Mouse (Mus musculus) stomach, embryonic 14.5 days (tissue): ENCODE data around the gene 1700018F24Rik. TPM values are rescaled to one million over a fixed set of nuclear protein-coding genes. Genes with fewer than 3 reads are reported as not detected.
"Not testable (repeated sequence)": the region's sequence is repeated elsewhere in the genome, so short reads cannot be mapped to it uniquely, and the experiment has no call there.

Experiments used
- ATAC-seq: fragments of 200-750 bp; cut with Nextera tagmentation; 2 replicates; pipeline ENCODE4 v1.8.0; 2017; ENCODE audit warnings: low read depth, moderate TSS enrichment; ENCODE audit not compliant: insufficient number of reproducible peaks, insufficient read depth, low FRiP score
- H3K27ac ChIP-seq: fragments of 300-500 bp; sonication (generic); 2 replicates; pipeline ENCODE4 v1.5.1; 2014; ENCODE audit warnings: mild to moderate bottlenecking, low read length, moderate library complexity, mixed read lengths
- H3K27me3 ChIP-seq: fragments of 300-500 bp; sonication (generic); 2 replicates; pipeline ENCODE4 v1.6.1; 2014; ENCODE audit warnings: low read length, control low read depth, mixed read lengths; ENCODE audit not compliant: control insufficient read depth, insufficient read depth
- H3K36me3 ChIP-seq: fragments of 300-500 bp; sonication (generic); 2 replicates; pipeline ENCODE4 v1.6.1; 2014; ENCODE audit warnings: mild to moderate bottlenecking, control low read depth, low read length, moderate library complexity, mixed read lengths; ENCODE audit not compliant: control insufficient read depth, insufficient read depth
- H3K4me1 ChIP-seq: fragments of 300-500 bp; sonication (generic); 2 replicates; pipeline ENCODE4 v1.6.1; 2014; ENCODE audit warnings: low read length, control low read depth, mixed read lengths; ENCODE audit not compliant: control insufficient read depth, insufficient read depth
- H3K4me2 ChIP-seq: fragments of 300-500 bp; sonication (generic); replicated peaks from 2 replicates; pipeline ENCODE4 v1.6.1; 2014; ENCODE audit warnings: low read depth, low read length, control low read depth
- H3K4me3 ChIP-seq: fragments of 300-500 bp; sonication (generic); 2 replicates; pipeline ENCODE4 v1.5.1; 2014; ENCODE audit warnings: low read depth, low read length, control low read depth
- H3K9ac ChIP-seq: fragments of 300-500 bp; sonication (generic); replicated peaks from 2 replicates; pipeline ENCODE4 v1.6.1; 2014; ENCODE audit warnings: low read depth, mild to moderate bottlenecking, control low read depth, low read length, moderate library complexity, mixed read lengths
- H3K9me3 ChIP-seq: fragments of 300-500 bp; sonication (generic); 2 replicates; pipeline ENCODE4 v1.6.1; 2016; ENCODE audit warnings: low read depth, low read length, control low read depth; ENCODE audit not compliant: control insufficient read depth
- WGBS: fragments of 180-500 bp; shearing (Covaris S2); extraction: QIAGEN DNeasy Blood & Tissue Kit; methylation state at CpG from one replicate; pipeline ENCODE4 v1.1.7; 2014; 5-methylcytosine and 5-hydroxymethylcytosine counted together
- polyA plus RNA-seq: library from polyadenylated mRNA; unstranded; fragments of >200 nt; fragmentation: Nextera tagmentation; extraction: Ambion mirVana; gene quantifications from 2 replicates; pipeline ENCODE4 v1.2.1, GENCODE M21; 2014

Gene 1700018F24Rik
- polyA plus RNA-seq, 1 experiment from 2014 or later, result not detected

DNA sequence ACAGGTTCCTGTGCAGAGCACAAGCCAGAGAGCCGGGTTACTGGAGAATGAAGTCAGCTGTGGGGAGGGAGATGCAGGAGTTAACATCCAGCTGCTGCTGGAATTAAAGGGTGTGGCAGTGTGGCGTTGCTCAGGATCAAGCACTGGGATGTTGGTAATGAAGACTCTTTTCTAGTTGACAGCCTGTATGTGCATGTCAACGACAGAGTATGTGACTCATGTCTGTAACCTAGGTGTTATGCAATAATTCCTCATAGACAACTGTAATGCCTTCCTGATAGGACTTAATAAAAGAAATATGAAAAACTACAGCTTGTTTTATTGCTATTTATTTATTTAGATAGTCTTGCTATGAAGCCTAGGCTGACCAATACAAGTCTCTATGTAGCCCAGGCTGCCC is 26.1 kb downstream of the 1700018F24Rik start:
- no peak overlapping the region for H3K4me3 ChIP-seq

DNA sequence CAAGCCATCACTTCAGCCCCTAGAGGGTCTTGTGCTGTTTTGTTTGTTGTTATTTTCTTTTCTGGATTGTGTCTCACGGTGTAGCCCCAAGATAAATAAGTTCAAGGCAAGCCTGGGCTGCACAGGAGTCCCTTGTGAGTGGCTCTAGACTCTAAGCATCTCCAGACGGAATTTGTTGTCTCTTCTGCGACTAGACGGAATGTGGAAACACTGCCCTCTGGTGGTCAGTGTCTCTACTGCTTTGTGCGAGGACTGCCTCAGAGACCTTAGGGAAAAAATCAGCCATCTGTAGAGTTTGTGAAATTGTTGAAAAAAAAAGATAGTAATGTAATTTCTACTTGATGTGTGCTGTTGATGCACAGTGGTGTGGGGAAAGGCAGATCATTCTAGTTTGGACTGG is 26.9 kb downstream of the 1700018F24Rik start:
- Histone ChIP-seq H3K4me2 (no peak overlapping the region), H3K4me3 (no peak overlapping the region), H3K36me3 (no peaks in the 10 kb centered on the region), H3K9ac (no peak overlapping the region), H3K9me3 (no peaks in the 10 kb centered on the region), H3K4me1 (no peaks in the 10 kb centered on the region), H3K27me3 (no peaks in the 10 kb centered on the region), H3K27ac (no peak overlapping the region)
- ATAC-seq, result peak; percentile 28; the same call in 1 of the 2 replicates
- WGBS, result 2% methylated on average over 5 of the region's 5 CpGs

More for the DNA sequence above, 26.1 kb downstream of the 1700018F24Rik start:
- Histone ChIP-seq H3K9ac (no peak overlapping the region), H3K4me2 (no peak overlapping the region), H3K36me3 (no peaks in the 10 kb centered on the region), H3K9me3 (no peaks in the 10 kb centered on the region), H3K27ac (no peak overlapping the region), H3K27me3 (no peaks in the 10 kb centered on the region), H3K4me1 (no peaks in the 10 kb centered on the region)
- ATAC-seq, result no peak
- 39% methylated on average over 3 of the region's 3 CpGs for WGBS

DNA sequence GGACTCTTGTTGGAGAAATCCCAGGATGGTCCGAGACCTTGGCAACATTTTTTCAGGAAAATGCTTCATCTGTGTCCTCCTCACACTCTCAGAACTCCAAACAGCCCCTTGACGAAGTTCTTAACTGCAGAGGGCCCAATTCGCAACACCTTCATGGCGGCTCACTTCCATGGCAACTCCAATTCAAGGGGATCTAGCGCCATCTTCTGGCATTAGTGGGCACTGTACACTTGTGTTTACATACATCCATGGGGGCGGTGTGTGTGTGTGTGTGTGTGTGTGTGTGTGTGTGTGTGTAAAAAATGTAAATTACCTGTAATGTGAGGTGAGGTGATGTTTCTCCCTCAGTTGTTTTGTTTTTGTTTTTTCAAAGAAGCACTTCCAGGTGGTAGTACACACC is 28.6 kb downstream of the 1700018F24Rik start:
- Histone ChIP-seq H3K36me3 (no peaks in the 10 kb centered on the region), H3K4me3 (no peak overlapping the region), H3K27ac (no peak overlapping the region), H3K9ac (no peak overlapping the region), H3K27me3 (no peaks in the 10 kb centered on the region), H3K4me2 (no peak overlapping the region), H3K4me1 (no peaks in the 10 kb centered on the region), H3K9me3 (no peaks in the 10 kb centered on the region)
- no peak for ATAC-seq
- 56% methylated on average over 6 of the region's 6 CpGs for WGBS

DNA sequence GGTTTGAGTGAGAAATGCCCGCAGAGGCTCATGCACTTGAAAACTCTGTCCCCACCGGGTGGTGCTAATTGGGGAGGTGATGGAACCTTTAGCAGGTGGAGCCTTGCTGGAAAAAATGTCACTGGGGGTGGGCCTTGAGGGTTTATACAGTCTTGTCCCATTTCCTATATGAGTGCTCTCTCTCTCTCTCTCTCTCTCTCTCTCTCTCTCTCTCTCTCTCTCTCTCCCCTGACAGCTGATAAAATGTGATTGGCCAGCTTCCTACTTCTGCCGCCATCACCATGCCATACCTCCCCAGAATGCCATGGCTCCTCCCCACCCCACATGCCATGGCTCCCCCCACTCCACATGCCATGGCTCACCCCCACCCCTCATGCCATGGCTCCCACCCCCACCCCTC is 32.3 kb downstream of the 1700018F24Rik start:
- WGBS, result 56% methylated on average over 3 of the region's 3 CpGs

DNA sequence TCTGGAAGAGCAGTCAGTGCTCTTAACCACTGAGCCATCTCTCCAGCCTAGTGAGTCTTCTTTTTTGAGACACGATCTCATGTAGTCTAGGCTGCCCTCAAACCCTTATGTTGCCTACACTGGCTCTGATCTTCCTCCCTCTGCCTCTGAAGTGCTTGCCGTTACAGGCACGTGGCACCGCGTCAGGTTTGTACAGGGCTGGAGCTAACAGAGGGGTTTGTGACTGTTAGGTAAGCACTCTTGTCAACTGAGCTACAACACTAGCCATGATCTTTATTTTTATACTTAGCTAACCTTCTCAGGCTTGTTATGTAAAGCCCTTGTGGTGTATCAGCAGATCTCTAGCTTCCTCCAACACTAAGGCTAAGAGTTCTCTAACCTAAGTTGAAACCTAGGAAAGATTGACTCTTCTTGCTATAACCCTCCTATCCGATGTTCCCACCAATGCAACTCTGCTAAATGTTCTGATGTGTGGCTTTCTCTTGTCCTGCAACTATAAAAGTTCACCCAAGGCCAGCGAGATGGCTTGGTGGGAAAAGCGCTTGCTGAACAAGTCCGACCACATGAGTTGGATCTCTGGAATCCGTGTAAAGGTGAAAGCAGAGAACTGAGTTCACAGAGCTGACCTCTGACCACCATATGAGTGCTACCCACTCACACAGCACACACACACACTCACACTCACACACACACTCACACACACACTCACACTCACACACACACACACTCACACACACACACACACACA is 39.2 kb downstream of the 1700018F24Rik start:
- H3K36me3 ChIP-seq, result no peaks in the 10 kb centered on the region
- no peak for ATAC-seq

More for the DNA sequence above, 32.3 kb downstream of the 1700018F24Rik start:
- H3K9ac ChIP-seq, result no peak overlapping the region
- no peaks in the 10 kb centered on the region for H3K27me3 ChIP-seq
- no peaks in the 10 kb centered on the region for H3K9me3 ChIP-seq
- H3K4me3 ChIP-seq, result no peak overlapping the region
- no peaks in the 10 kb centered on the region for H3K4me1 ChIP-seq
- no peak for ATAC-seq
- no peak overlapping the region for H3K27ac ChIP-seq
- no peak overlapping the region for H3K4me2 ChIP-seq
- no peaks in the 10 kb centered on the region for H3K36me3 ChIP-seq

DNA sequence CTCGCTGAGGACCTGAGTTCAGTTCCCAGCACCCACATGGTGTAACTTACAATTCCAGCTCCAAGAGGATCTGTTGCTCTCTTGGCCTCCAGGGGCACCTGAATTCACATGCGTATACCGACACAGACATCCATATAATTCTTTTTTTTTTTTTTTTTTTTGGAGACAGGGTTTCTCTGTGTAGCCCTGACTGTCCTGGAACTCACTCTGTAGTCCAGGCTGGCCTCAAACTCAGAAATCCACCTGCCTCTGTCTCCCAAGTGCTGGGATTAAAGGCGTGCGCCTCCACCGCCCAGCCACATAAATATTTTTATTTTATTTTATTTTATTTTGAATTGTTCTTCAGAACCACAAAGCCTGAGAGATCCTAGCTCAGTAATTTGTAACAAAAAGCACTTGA is 40.4 kb downstream of the 1700018F24Rik start:
- H3K4me3 ChIP-seq, result peak overlapping the region; percentile 89
- not testable (repeated sequence) for H3K9me3 ChIP-seq, H3K27me3 ChIP-seq, H3K9ac ChIP-seq, H3K4me1 ChIP-seq, ATAC-seq, H3K36me3 ChIP-seq
- H3K27ac ChIP-seq, result peak overlapping the region; percentile 39; the same call in 1 of the 2 replicates
- 46% methylated on average over 6 of the region's 6 CpGs for whole genome bisulfite sequencing
- peak overlapping the region; percentile 87 for H3K4me2 ChIP-seq

More for the DNA sequence above, 39.2 kb downstream of the 1700018F24Rik start:
- 83% methylated on average over 10 of the region's 10 CpGs for WGBS
- no peak overlapping the region for H3K9ac ChIP-seq
- peaks cover 9% of the 10 kb centered on the region; the same call in 1 of the 2 replicates for H3K4me1 ChIP-seq
- no peak overlapping the region for H3K27ac ChIP-seq
- no peak overlapping the region for H3K4me3 ChIP-seq
- H3K4me2 ChIP-seq, result no peak overlapping the region
- H3K9me3 ChIP-seq, result no peaks in the 10 kb centered on the region
- H3K27me3 ChIP-seq, result no peaks in the 10 kb centered on the region

DNA sequence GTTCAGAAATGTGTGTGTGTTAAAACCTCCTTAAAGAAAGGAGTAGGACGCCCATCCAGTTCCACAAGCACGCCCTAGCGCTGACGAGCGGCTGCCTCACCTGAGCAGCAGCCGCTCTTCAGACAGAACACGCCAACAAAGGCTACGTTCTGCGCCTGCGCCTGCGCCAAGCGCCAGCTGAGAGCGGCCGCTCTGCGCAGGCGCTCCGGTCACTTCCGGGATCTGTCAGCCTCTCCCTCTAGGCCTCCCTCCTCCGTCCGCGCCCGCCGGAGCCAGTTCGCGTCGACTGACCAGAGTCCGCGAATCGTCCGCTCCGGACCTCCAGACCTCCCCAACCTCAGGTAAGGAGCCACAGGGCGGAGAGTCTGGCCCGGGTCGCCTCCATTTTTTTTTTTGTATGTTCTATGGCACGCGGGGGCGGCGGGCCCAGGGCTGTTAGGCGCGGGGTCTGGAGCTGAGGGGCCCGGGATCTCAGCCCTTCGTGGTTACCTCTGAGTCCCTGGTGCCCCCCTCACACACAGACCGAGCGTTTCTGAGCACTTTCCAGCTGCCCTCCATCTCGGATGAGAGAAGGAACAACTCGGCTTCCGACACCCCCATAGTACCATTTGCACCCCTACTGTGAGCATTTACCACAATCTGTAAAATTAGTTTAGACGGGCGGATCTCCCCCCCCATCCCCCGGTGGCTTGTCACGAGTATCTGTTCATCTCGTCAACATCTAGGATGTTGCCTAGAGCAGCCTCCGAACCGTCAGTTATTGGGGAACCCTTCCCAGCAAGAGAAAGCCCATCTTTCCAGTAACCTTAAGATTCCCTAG is 41.1 kb downstream of the 1700018F24Rik start, which contains the start of the genes Arpc1a and Kpna7:
Arpc1a (plus strand) TSS at position 199 of the 820 bp plus-strand sequence.
Kpna7 (minus strand) TSS at position 399 of the 820 bp plus-strand sequence.
- H3K9me3 ChIP-seq, result no peaks in the 10 kb centered on the region
- H3K4me2 ChIP-seq, result peak within 1 kb of the TSS; percentile 87
- no peaks in the 10 kb centered on the region for H3K36me3 ChIP-seq
- peaks cover 9% of the 10 kb centered on the region; the same call in 1 of the 2 replicates for H3K4me1 ChIP-seq
- H3K27me3 ChIP-seq, result no peaks in the 10 kb centered on the region
- peak within 1 kb of the TSS; percentile 39; the same call in 1 of the 2 replicates for H3K27ac ChIP-seq
- WGBS, result under 1% methylated on average over 54 of the region's 54 CpGs
- H3K9ac ChIP-seq, result peak within 1 kb of the TSS; percentile 87
- peak; percentile 97 for ATAC-seq
- H3K4me3 ChIP-seq, result peak within 1 kb of the TSS; percentile 89

DNA sequence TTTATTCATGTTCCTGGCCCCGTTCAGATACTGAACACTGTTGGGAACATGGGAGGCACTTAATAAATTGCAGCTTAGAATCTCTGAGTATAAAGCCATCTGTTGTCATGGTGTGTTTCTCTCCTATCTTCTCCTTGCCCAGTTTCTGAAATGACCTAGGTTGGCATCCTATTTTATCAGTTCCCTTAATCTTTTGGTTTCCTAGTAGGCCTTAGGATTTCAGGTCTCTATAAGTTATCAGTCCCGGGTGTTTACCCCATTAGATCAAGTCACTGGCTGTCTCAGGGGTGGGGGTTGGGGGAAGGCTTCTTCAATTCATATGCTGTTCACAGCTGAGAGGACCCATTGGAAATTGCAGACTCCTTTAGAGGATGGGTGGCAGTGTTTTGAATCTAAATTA is 42.0 kb downstream of the 1700018F24Rik start:
- no peaks in the 10 kb centered on the region for H3K27me3 ChIP-seq
- WGBS, result 53% methylated on average over 2 of the region's 2 CpGs
- no peaks in the 10 kb centered on the region for H3K36me3 ChIP-seq
- peak overlapping the region; percentile 87 for H3K4me2 ChIP-seq
- peak overlapping the region; percentile 87; the same call in 1 of the 2 replicates for H3K9ac ChIP-seq
- H3K4me3 ChIP-seq, result peak overlapping the region; percentile 89
- H3K4me1 ChIP-seq, result peaks cover 9% of the 10 kb centered on the region; the same call in 1 of the 2 replicates
- no peak for ATAC-seq
- no peak overlapping the region for H3K27ac ChIP-seq
- H3K9me3 ChIP-seq, result no peaks in the 10 kb centered on the region
